Mouse (Mus musculus): ENCODE data around the gene Kcnip1. TPM values are rescaled to one million over a fixed set of nuclear protein-coding genes. Genes with fewer than 3 reads are reported as not detected.

The Kcnip1 gene
- polyA plus RNA-seq, 1 experiment from 2014 or later: 3.9 TPM

GRCm38 (mm10) chr11:33787362-33787761 is 205.6 kb downstream of the Kcnip1 start:
- Histone ChIP-seq H3K36me3 (ENCODE audit: control insufficient read depth, insufficient read depth, low read length) (no peaks in the 10 kb centered on the region), H3K9ac (ENCODE audit: low read length) (no peak overlapping the region), H3K27ac (replicated peaks) (no peak overlapping the region), H3K4me3 (ENCODE audit: low read depth, low read length) (no peak overlapping the region), H3K27me3 (ENCODE audit: control insufficient read depth, insufficient read depth, low read length) (no peaks in the 10 kb centered on the region), H3K4me1 (replicated peaks; ENCODE audit: control insufficient read depth, insufficient read depth) (no peaks in the 10 kb centered on the region), H3K4me2 (replicated peaks; ENCODE audit: low read depth) (no peak overlapping the region), H3K9me3 (ENCODE audit: control insufficient read depth, low read length) (no peaks in the 10 kb centered on the region)
- TF ChIP-seq CTCF (IDR thresholded peaks at IDR 0.05; ENCODE audit: low read depth): no peak
- TF ChIP-seq EP300 (optimal IDR thresholded peaks at IDR 0.05): no peak
- WGBS: 25% methylated on average over 5 of the region's 5 CpGs
- ATAC-seq (ENCODE audit: low FRiP score, low TSS enrichment) (no peak), DNase-seq (ENCODE audit: low spot score) (peak; percentile 53)

GRCm38 (mm10) chr11:33786572-33786971 is 206.4 kb downstream of the Kcnip1 start:
- TF ChIP-seq CTCF (IDR thresholded peaks at IDR 0.05; ENCODE audit: low read depth): no peak
- no peak for TF ChIP-seq EP300 (optimal IDR thresholded peaks at IDR 0.05)
- ATAC-seq (ENCODE audit: low FRiP score, low TSS enrichment): no peak
- Histone ChIP-seq H3K27me3 (ENCODE audit: control insufficient read depth, insufficient read depth, low read length) (no peaks in the 10 kb centered on the region), H3K9me3 (ENCODE audit: control insufficient read depth, low read length) (no peaks in the 10 kb centered on the region), H3K9ac (ENCODE audit: low read length) (no peak overlapping the region), H3K27ac (replicated peaks) (no peak overlapping the region), H3K4me2 (replicated peaks; ENCODE audit: low read depth) (no peak overlapping the region), H3K36me3 (ENCODE audit: control insufficient read depth, insufficient read depth, low read length) (no peaks in the 10 kb centered on the region), H3K4me3 (ENCODE audit: low read depth, low read length) (no peak overlapping the region), H3K4me1 (replicated peaks; ENCODE audit: control insufficient read depth, insufficient read depth) (no peaks in the 10 kb centered on the region)
- 79% methylated on average over 4 of the region's 4 CpGs for WGBS
- no peak for DNase-seq (ENCODE audit: low spot score)

GRCm38 (mm10) chr11:33781561-33781971 is 211.4 kb downstream of the Kcnip1 start:
- no peak overlapping the region for H3K9ac ChIP-seq (ENCODE audit: low read length)
- TF ChIP-seq EP300 (optimal IDR thresholded peaks at IDR 0.05) (no peak), CTCF (IDR thresholded peaks at IDR 0.05; ENCODE audit: low read depth) (no peak)
- WGBS: 32% methylated on average over 10 of the region's 10 CpGs
- no peaks in the 10 kb centered on the region; the same call in 1 of the 2 replicates for H3K4me1 ChIP-seq (replicated peaks; ENCODE audit: control insufficient read depth, insufficient read depth)
- H3K9me3 ChIP-seq (ENCODE audit: control insufficient read depth, low read length): no peaks in the 10 kb centered on the region
- DNase-seq (ENCODE audit: low spot score): no peak
- H3K27me3 ChIP-seq (ENCODE audit: control insufficient read depth, insufficient read depth, low read length): no peaks in the 10 kb centered on the region
- no peaks in the 10 kb centered on the region for H3K36me3 ChIP-seq (ENCODE audit: control insufficient read depth, insufficient read depth, low read length)
- H3K4me3 ChIP-seq (ENCODE audit: low read depth, low read length): no peak overlapping the region
- H3K4me2 ChIP-seq (replicated peaks; ENCODE audit: low read depth): no peak overlapping the region
- H3K27ac ChIP-seq (replicated peaks): no peak overlapping the region
- ATAC-seq (ENCODE audit: low FRiP score, low TSS enrichment): no peak

- no peak overlapping the region for H3K4me3 ChIP-seq (ENCODE audit: low read depth, low read length)
- H3K9ac ChIP-seq (ENCODE audit: low read length): no peak overlapping the region
- no peak for DNase-seq (ENCODE audit: low spot score)
- no peaks in the 10 kb centered on the region for H3K27me3 ChIP-seq (ENCODE audit: control insufficient read depth, insufficient read depth, low read length)
- TF ChIP-seq EP300 (optimal IDR thresholded peaks at IDR 0.05) (no peak), CTCF (IDR thresholded peaks at IDR 0.05; ENCODE audit: low read depth) (no peak)
- 44% methylated on average over 4 of the region's 4 CpGs for WGBS
- no peak for ATAC-seq (ENCODE audit: low FRiP score, low TSS enrichment)
- no peaks in the 10 kb centered on the region for H3K36me3 ChIP-seq (ENCODE audit: control insufficient read depth, insufficient read depth, low read length)
- no peaks in the 10 kb centered on the region for H3K9me3 ChIP-seq (ENCODE audit: control insufficient read depth, low read length)
- no peaks in the 10 kb centered on the region; the same call in 1 of the 2 replicates for H3K4me1 ChIP-seq (replicated peaks; ENCODE audit: control insufficient read depth, insufficient read depth)
- H3K27ac ChIP-seq (replicated peaks): no peak overlapping the region
- H3K4me2 ChIP-seq (replicated peaks; ENCODE audit: low read depth): no peak overlapping the region
Observed at GRCm38 (mm10) chr11:33780263-33780662, 212.7 kb downstream of the Kcnip1 start.

GRCm38 (mm10) chr11:33772615-33773141 is 220.3 kb downstream of the Kcnip1 start:
- Histone ChIP-seq H3K9ac (ENCODE audit: low read length) (no peak overlapping the region), H3K4me1 (replicated peaks; ENCODE audit: control insufficient read depth, insufficient read depth) (no peaks in the 10 kb centered on the region), H3K36me3 (ENCODE audit: control insufficient read depth, insufficient read depth, low read length) (no peaks in the 10 kb centered on the region), H3K4me2 (replicated peaks; ENCODE audit: low read depth) (no peak overlapping the region), H3K9me3 (ENCODE audit: control insufficient read depth, low read length) (no peaks in the 10 kb centered on the region), H3K4me3 (ENCODE audit: low read depth, low read length) (no peak overlapping the region), H3K27me3 (ENCODE audit: control insufficient read depth, insufficient read depth, low read length) (no peaks in the 10 kb centered on the region), H3K27ac (replicated peaks) (no peak overlapping the region)
- WGBS: 43% methylated on average over 5 of the region's 5 CpGs
- DNase-seq (ENCODE audit: low spot score) (no peak), ATAC-seq (ENCODE audit: low FRiP score, low TSS enrichment) (no peak)
- TF ChIP-seq CTCF (IDR thresholded peaks at IDR 0.05; ENCODE audit: low read depth) (no peak), EP300 (optimal IDR thresholded peaks at IDR 0.05) (no peak)

- Histone ChIP-seq H3K36me3 (ENCODE audit: control insufficient read depth, insufficient read depth, low read length) (no peaks in the 10 kb centered on the region), H3K4me2 (replicated peaks; ENCODE audit: low read depth) (no peak overlapping the region), H3K9ac (ENCODE audit: low read length) (no peak overlapping the region), H3K4me1 (replicated peaks; ENCODE audit: control insufficient read depth, insufficient read depth) (no peaks in the 10 kb centered on the region), H3K9me3 (ENCODE audit: control insufficient read depth, low read length) (no peaks in the 10 kb centered on the region), H3K4me3 (ENCODE audit: low read depth, low read length) (no peak overlapping the region), H3K27me3 (ENCODE audit: control insufficient read depth, insufficient read depth, low read length) (no peaks in the 10 kb centered on the region), H3K27ac (replicated peaks) (no peak overlapping the region)
- DNase-seq (ENCODE audit: low spot score) (no peak), ATAC-seq (ENCODE audit: low FRiP score, low TSS enrichment) (no peak)
- 93% methylated on average over 2 of the region's 2 CpGs for WGBS
- TF ChIP-seq CTCF (IDR thresholded peaks at IDR 0.05; ENCODE audit: low read depth) (no peak), EP300 (optimal IDR thresholded peaks at IDR 0.05) (no peak)
Observed at GRCm38 (mm10) chr11:33772043-33772442, 220.9 kb downstream of the Kcnip1 start.

Data from stomach, postnatal 0 days (tissue).